Comparison of ENCODE assay signal across 1 mouse cellular context in the genomic region with DNA sequence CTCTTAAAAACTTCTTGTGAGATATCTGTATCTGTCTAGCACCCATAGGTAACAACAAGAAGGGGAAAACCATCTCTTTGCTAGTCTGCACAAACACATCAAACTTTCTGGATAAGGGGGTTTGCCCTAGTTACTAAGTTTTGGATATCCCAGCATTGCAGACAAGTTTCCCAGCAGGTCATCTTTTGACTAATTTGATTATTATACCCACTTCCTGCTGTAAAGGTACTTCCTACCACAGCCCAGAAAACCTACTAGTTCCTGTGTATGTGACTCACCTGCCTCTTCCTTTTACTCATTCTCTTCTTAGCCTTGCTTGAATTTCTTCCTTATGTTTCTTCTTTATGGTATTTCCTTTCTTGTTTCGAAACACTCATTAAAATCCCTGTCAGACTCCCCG.
TF ChIP-seq lines count a peak whose summit lies in the region.

No protein-coding gene starts in this region.

TF ChIP-seq in CH12.LX, 34 proteins besides CTCF, POLR2A, EP300 and RAD21 (continued from another document):
- TF ChIP-seq PAX5 (IDR thresholded peaks at IDR 0.05; ENCODE audit: low read length): no peak
TF ChIP-seq in CH12.LX: peak in this region for 3.
